Mouse (Mus musculus) cortical plate, adult 2 months (tissue): ENCODE measurements around the gene Gm15140. TPM values are rescaled to one million over a fixed set of nuclear protein-coding genes. Genes with fewer than 3 reads are reported as not detected.
"Not testable (repeated sequence)": the region's sequence is repeated elsewhere in the genome, so short reads cannot be mapped to it uniquely, and the experiment has no call there.

ENCODE experiments used
- H3K27ac ChIP-seq: fragments of 200-500 bp; 2 replicates; pipeline ENCODE4 v1.5.1; 2012; ENCODE audit warnings: low read length, control low read depth, inconsistent platforms; ENCODE audit not compliant: insufficient read depth
- H3K4me1 ChIP-seq: fragments of 200-500 bp; 2 replicates; pipeline ENCODE4 v1.6.1; 2011; ENCODE audit warnings: low read length; ENCODE audit not compliant: control insufficient read depth, insufficient read depth
- H3K4me3 ChIP-seq: fragments of 200-500 bp; 2 replicates; pipeline ENCODE4 v1.5.1; 2011; ENCODE audit warnings: mild to moderate bottlenecking, low read length, control low read depth; ENCODE audit not compliant: insufficient read depth
- polyA plus RNA-seq: library from polyadenylated mRNA; depleted of rRNA; stranded (reverse); fragments of >200 nt; gene quantifications from 2 replicates; pipeline ENCODE4 v1.2.3, GENCODE M21; 2012; rRNA removed

Gene Gm15140
- not detected in 2 replicates for polyA plus RNA-seq

DNA sequence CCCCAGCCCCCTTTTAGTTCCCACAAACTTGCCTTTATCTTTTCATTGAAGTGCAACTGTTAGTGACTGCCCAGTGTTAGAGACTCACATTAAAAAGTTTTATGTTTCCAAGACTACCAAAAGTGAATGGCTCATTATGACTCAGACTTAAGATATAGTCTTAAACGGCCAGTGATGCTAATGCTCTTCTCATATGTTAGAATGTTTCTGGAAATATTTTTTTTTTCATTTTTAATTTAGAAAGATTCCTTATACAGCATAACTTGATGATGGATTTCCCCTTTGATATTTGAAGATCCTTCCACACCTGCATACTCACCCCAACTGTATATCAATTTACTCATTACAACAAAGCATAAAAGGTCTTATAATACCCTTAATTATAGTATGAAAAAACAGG lies at the start of gene Gm15140:
Gm15140 (minus strand) TSS at position 101 of the 400 bp plus-strand sequence.
- not testable (repeated sequence) for H3K4me1 ChIP-seq, H3K4me3 ChIP-seq, H3K27ac ChIP-seq

Other genes starting within 250 kb of the Gm15140 start
- not detected in 2 replicates for gene Samt1, start 108.0 kb downstream of the Gm15140 start, polyA plus RNA-seq
- not detected in 2 replicates for gene 4921511M17Rik, start 86.9 kb downstream of the Gm15140 start, polyA plus RNA-seq
- gene Gm10057, start 65.6 kb downstream of the Gm15140 start, polyA plus RNA-seq, result not detected in 2 replicates
- gene 4930524N10Rik, start 222.7 kb upstream of the Gm15140 start, polyA plus RNA-seq, result not detected in 2 replicates